Mouse (Mus musculus) thymus, adult 2 months (tissue): ENCODE results near the gene Sh2d7. TPM values are rescaled to one million over a fixed set of nuclear protein-coding genes. Genes with fewer than 3 reads are reported as not detected.
A peak's percentile ranks its signal among the peaks of the same experiment; 100 is the strongest.

Experiments
- DNase-seq: peaks from one replicate; pipeline ENCODE4 v3.0.0; 2021
- H3K27ac ChIP-seq: fragments of 200-500 bp; 2 replicates; pipeline ENCODE4 v1.5.1; 2012; ENCODE audit warnings: low read length, control low read depth; ENCODE audit not compliant: control insufficient read depth, insufficient read depth
- H3K27me3 ChIP-seq: fragments of 200-500 bp; 2 replicates; pipeline ENCODE4 v1.6.1; 2012; ENCODE audit warnings: mild to moderate bottlenecking, low read length, moderate library complexity, mixed read lengths; ENCODE audit not compliant: control insufficient read depth, insufficient read depth
- H3K36me3 ChIP-seq: fragments of 200-500 bp; 2 replicates; pipeline ENCODE4 v1.6.1; 2012; ENCODE audit warnings: mild to moderate bottlenecking, low read length, moderate library complexity; ENCODE audit not compliant: control insufficient read depth, insufficient read depth
- H3K4me1 ChIP-seq: fragments of 200-500 bp; replicated peaks from 2 replicates; pipeline ENCODE4 v1.6.1; 2012; ENCODE audit warnings: low read length; ENCODE audit not compliant: control insufficient read depth, insufficient read depth
- H3K4me3 ChIP-seq: fragments of 200-500 bp; 2 replicates; pipeline ENCODE4 v1.5.1; 2012; ENCODE audit warnings: mild to moderate bottlenecking, low read length, control low read depth, moderate library complexity; ENCODE audit not compliant: control insufficient read depth, insufficient read depth
- CTCF ChIP-seq: fragments of 200-500 bp; IDR thresholded peaks from 2 replicates; pipeline ENCODE4 v1.5.1; 2012; ENCODE audit warnings: mild to moderate bottlenecking, control low read depth, low read length, moderate library complexity, borderline replicate concordance; ENCODE audit not compliant: control insufficient read depth, poor library complexity, insufficient read depth; ENCODE audit errors: extremely low read depth
- POLR2A ChIP-seq: fragments of 200-500 bp; IDR thresholded peaks from 2 replicates; pipeline ENCODE4 v1.6.1; 2012; ENCODE audit warnings: mild to moderate bottlenecking, low read length, control low read depth, moderate library complexity; ENCODE audit not compliant: control insufficient read depth, poor library complexity, insufficient read depth; ENCODE audit errors: extremely low read depth
- WGBS: fragments of 180-500 bp; shearing (Covaris S2); methylation state at CpG from one replicate; pipeline ENCODE4 v1.1.7; 2018; 5-methylcytosine and 5-hydroxymethylcytosine counted together
- polyA plus RNA-seq: library from polyadenylated mRNA; depleted of rRNA; stranded (reverse); fragments of >200 nt; gene quantifications from 2 replicates; pipeline ENCODE4 v1.2.3, GENCODE M21; 2012; rRNA removed

Gene Sh2d7
- polyA plus RNA-seq: 1.3 and 1.9 TPM in 2 replicates

DNA sequence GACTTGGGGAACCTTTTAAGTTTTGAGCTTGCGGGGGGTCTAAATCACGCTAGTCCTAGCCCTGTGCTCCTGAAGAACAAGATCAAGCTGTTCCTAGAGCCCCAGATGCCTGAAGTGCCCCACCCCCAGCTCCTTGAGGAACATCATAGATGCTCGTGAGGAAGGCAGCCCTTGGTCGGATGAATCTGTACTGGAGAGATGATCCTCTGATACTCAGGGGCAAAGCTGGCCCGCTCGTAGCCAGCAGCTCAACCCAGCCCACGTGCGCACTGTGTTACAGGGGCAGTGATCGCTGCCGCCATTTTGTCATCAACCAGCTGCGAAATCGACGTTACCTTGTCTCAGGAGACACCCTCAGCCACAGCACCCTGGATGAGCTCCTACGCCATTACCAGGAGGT lies at the start of gene Sh2d7:
Gene Sh2d7, plus strand, starts transcription at position 301 of the 400 bp plus-strand sequence.
- Histone ChIP-seq H3K27me3 (no peaks in the 10 kb centered on the region), H3K4me1 (no peaks in the 10 kb centered on the region), H3K4me3 (no peak within 1 kb of the TSS), H3K27ac (no peak within 1 kb of the TSS), H3K36me3 (no peaks in the 10 kb centered on the region)
- DNase-seq: no peak
- no peak for TF ChIP-seq POLR2A
- WGBS: 97% methylated on average over 14 of the region's 14 CpGs

DNA sequence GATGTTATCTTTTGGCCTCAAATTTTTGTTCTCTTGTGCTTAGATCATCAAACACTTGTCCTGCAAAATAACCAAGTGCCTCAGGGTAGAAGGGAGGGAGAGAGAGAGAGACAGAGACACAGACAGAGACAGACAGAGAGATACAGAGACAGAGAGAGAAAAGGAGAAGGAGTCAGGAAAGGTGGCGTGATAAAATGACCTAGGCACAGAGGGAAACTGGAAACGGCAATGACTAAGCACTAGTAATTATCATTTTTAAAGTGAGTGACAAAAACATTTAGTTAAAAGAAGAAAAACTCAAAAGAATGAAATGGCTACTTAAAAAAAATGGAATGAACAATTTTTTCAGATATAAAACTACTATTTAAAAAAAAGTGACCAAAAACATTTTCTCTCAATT lies 49.2 kb upstream of the Sh2d7 start:
- TF ChIP-seq POLR2A (no peak), CTCF (no peak)
- Histone ChIP-seq H3K4me1 (no peaks in the 10 kb centered on the region), H3K27me3 (no peaks in the 10 kb centered on the region), H3K36me3 (no peaks in the 10 kb centered on the region), H3K27ac (no peak overlapping the region), H3K4me3 (no peak overlapping the region)
- WGBS: 62% methylated on average over 2 of the region's 2 CpGs
- no peak for DNase-seq

DNA sequence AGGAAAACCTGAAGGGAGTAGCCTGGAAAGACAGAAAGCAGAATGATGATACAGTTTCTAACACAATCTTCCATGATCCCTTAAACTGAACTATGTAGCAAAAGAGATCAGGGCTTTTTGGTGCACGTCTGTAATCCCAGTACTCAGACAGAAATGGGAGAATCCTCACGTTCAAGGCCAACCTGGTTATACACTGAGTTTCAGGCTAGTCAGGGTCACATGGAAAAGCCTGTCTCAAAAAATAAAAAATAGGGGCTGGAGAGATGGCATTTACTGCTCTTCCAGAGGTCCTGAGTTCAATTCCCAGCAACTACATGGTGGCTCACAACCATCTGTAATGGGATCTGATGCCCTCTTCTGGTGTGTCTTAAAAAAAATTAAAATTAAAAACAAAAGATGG lies 48.4 kb upstream of the Sh2d7 start:
- Histone ChIP-seq H3K27ac (no peak overlapping the region), H3K4me1 (no peaks in the 10 kb centered on the region), H3K27me3 (no peaks in the 10 kb centered on the region), H3K4me3 (no peak overlapping the region), H3K36me3 (no peaks in the 10 kb centered on the region)
- no peak for TF ChIP-seq CTCF
- TF ChIP-seq POLR2A: no peak
- 91% methylated on average over 2 of the region's 2 CpGs for WGBS
- no peak for DNase-seq

DNA sequence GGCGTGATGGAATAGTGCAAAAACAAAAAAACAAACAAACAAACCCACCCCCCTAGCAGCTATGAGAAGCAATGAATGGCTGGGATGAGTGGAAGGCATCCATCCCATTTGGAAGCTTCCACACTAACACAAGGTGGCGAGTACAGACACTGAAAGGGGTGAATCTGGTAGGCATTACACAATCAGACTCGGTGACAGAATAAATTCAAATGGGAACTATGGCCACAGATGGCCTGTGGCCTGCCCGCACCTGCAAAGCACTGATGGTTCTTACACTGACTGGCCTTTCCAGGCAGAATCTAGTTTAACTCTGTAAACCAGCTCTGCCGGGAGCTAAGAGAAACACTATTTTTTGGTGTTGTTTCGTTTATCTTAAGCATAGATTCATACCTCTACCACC lies 39.5 kb upstream of the Sh2d7 start:
- no peaks in the 10 kb centered on the region for H3K36me3 ChIP-seq
- 94% methylated on average over 6 of the region's 6 CpGs for WGBS
- 0 out of 2 replicates have a peak, but pooled peaks cover 2% of the 10 kb centered on the region for H3K4me1 ChIP-seq
- peaks cover 5% of the 10 kb centered on the region for H3K27me3 ChIP-seq
- no peak overlapping the region for H3K4me3 ChIP-seq
- H3K27ac ChIP-seq: no peak overlapping the region
- no peak for DNase-seq
- TF ChIP-seq POLR2A: no peak
- TF ChIP-seq CTCF: no peak

DNA sequence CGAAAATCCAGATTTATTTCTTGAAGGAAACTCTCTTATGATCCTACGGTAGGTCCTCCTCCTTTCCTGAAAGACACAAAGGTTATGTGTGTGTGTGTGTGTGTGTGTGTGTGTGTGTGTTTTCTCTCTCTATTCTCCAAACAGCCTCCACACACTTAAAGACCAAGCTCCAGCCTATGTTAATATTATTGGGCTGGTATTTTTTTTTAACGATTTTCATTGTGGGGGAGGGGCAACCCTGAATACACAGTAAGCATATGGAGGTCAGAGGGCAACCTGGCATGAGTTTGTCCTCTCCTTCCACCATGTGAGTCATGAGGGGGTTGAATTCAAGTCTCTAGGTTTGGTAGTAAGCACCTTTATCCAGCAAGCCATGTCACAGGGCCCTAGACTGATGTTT lies 39.0 kb upstream of the Sh2d7 start:
- no peak for DNase-seq
- Histone ChIP-seq H3K27me3 (peaks cover 5% of the 10 kb centered on the region), H3K4me1 (0 out of 2 replicates have a peak, but pooled peaks cover 2% of the 10 kb centered on the region), H3K27ac (no peak overlapping the region), H3K36me3 (no peaks in the 10 kb centered on the region), H3K4me3 (no peak overlapping the region)
- no peak for TF ChIP-seq CTCF
- TF ChIP-seq POLR2A: no peak
- WGBS: 89% methylated on average over 3 of the region's 3 CpGs

DNA sequence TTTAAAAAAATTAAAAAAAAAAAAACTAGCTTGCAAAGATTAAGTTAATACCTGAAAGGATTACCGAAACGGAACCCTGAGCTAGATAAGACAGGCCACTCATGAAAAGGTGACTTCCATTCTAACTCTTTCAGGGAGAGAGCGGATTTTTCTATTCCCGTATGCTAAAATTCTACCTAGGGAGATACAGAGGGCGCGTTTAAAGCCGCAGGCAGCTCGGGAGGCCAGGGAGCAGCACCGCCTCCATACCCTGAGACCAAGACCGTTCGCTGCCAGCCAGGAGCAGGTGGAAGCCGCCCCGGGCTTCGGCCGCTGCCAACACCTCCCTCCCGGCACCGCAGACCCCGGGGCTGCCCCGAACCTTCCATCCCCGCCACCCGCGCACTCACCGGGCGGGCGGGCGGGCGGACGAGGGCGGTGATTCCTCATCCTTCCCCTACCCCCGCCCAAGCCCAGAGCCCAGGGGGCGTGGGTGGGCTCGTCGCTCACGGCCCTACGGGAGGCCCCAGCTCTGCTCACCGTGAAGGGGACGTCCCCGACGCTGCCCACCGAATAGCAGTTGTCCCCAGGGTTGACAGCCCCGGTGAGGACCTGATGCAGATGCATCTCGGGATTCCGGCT lies 37.8 kb upstream of the Sh2d7 start:
- Histone ChIP-seq H3K27ac (no peak overlapping the region), H3K27me3 (peaks cover 5% of the 10 kb centered on the region), H3K4me3 (peak overlapping the region; percentile 20), H3K36me3 (no peaks in the 10 kb centered on the region), H3K4me1 (0 out of 2 replicates have a peak, but pooled peaks cover 2% of the 10 kb centered on the region)
- no peak for TF ChIP-seq CTCF
- TF ChIP-seq POLR2A: no peak
- peak; percentile 1 for DNase-seq
- WGBS: 1% methylated on average over 41 of the region's 43 CpGs

DNA sequence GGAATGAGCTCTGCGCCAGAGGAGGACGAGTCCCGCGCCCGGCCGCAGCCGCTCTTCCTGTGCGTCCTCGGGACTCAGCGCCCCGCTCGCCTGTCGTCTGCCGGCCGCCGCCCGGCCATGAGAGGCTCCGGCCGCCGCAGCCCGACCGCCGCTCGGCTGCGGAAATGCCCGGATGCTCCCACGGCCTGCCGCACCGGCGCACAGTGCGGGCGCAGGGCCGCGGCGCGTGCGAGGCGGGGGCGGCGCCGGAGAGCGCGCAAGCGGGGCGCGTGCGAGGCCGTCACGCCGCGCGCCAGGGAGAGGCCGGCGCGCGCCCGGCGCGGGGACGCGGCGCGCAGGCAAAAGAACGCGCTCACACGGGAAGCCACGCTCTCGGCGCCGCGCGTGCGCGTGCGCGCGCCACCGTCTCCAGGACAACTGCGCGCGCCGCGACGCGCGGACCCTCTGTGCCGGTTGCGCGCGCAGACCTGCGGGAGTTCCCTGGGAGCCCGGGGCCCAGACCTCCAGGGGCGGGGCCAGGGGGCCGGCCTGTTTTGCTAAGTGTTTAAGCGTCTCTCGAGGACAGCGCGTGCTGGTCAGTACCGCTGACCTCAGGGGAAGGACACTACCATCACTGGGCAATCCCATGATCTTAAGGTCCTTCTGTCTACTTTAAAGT lies 37.2 kb upstream of the Sh2d7 start, which contains the start of gene Dmxl2:
Gene Dmxl2, minus strand, starts transcription at position 174 of the 658 bp plus-strand sequence.
- DNase-seq: peak; percentile 23
- peaks cover 5% of the 10 kb centered on the region for H3K27me3 ChIP-seq
- H3K27ac ChIP-seq: no peak within 1 kb of the TSS
- H3K4me1 ChIP-seq: 0 out of 2 replicates have a peak, but pooled peaks cover 2% of the 10 kb centered on the region
- WGBS: 6% methylated on average over 99 of the region's 99 CpGs
- H3K4me3 ChIP-seq: peak within 1 kb of the TSS; percentile 20
- TF ChIP-seq CTCF: no peak
- TF ChIP-seq POLR2A: no peak
- no peaks in the 10 kb centered on the region for H3K36me3 ChIP-seq
